Comparison of ENCODE assay signal across 11 mouse cellular contexts in the genomic region with DNA sequence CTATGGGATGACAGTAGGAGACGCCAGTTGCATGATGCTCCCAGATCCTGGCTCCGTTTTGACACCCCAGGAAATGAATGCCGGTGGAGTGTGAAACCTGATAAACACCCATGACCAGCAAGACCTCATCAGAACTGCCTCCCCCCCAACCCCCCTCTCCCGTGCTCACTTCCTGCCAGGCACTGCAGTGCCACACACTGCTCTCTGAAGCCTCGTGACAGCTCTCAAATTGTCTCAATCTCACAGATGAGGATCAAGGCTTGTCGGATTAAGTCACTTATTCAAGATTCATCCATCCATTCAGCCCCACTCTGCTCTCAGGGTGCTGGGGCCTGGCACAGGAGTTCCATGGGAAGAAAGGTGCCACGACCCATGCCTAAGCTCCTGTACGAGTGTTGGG. TPM values are rescaled to one million over a fixed set of nuclear protein-coding genes. Genes with fewer than 3 reads are reported as not detected.
DNase-seq lines count a peak whose midpoint lies in the region; ATAC-seq lines count a peak whose summit lies in the region.
"Had no signal": no experiment of that assay in that cellular context is flagged by ENCODE, and none has a peak within 500 bp of the region (broad histone marks: within the 10 kb centered on the region; RNA-seq: fewer than 3 reads in every experiment).

No protein-coding gene starts in this region.

- no peak overlapping the region for H3K27ac ChIP-seq in liver, embryonic 11.5 days (ENCODE audit: low read depth, low read length)
- H3K27ac ChIP-seq in intestine, embryonic 16.5 days (ENCODE audit: low read length), result no peak overlapping the region
- H3K27ac ChIP-seq: limb, embryonic 12.5 days; midbrain, embryonic 15.5 days had no signal

- H3K9ac ChIP-seq in liver, embryonic 11.5 days (ENCODE audit: low read depth, low read length), result no peak overlapping the region
- H3K9ac ChIP-seq in intestine, embryonic 16.5 days (ENCODE audit: low read depth, low read length), result no peak overlapping the region
- H3K9ac ChIP-seq: limb, embryonic 12.5 days; midbrain, embryonic 15.5 days had no signal

- no peaks in the 10 kb centered on the region for H3K36me3 ChIP-seq in liver, embryonic 11.5 days (ENCODE audit: control insufficient read depth, insufficient read depth, low read length)
- H3K36me3 ChIP-seq in intestine, embryonic 16.5 days (ENCODE audit: control insufficient read depth, insufficient read depth, low read length), result no peaks in the 10 kb centered on the region
- H3K36me3 ChIP-seq: limb, embryonic 12.5 days; midbrain, embryonic 15.5 days had no signal

- peak; percentile 32 for DNase-seq in kidney, adult 11 months
- DNase-seq in kidney, postnatal 10 days, result no peak
- DNase-seq in thymus, postnatal 25 days, result peak; percentile 15
- no peak for DNase-seq in thymus, adult 18-20 months
- no peak for DNase-seq in liver, embryonic 11.5 days (ENCODE audit: low spot score)
- peak; percentile 28 for DNase-seq in yolk sac, embryonic 10.5 days (ENCODE audit: low spot score)
- DNase-seq in right cerebral cortex, adult 2 months (ENCODE audit: low spot score in 2 of 2), result no peak

- peak overlapping the region; percentile 39 for H3K4me2 ChIP-seq in liver, embryonic 11.5 days
- H3K4me2 ChIP-seq in intestine, embryonic 16.5 days (ENCODE audit: low read depth, low read length), result no peak overlapping the region
- H3K4me2 ChIP-seq: limb, embryonic 12.5 days; midbrain, embryonic 15.5 days had no signal

- WGBS in liver, embryonic 11.5 days, result 19% methylated on average over 8 of the region's 8 CpGs
- 56% methylated on average over 8 of the region's 8 CpGs for WGBS in intestine, embryonic 16.5 days

- no peaks in the 10 kb centered on the region for H3K27me3 ChIP-seq in liver, embryonic 11.5 days (replicated peaks; ENCODE audit: control insufficient read depth, insufficient read depth, low read length)
- no peaks in the 10 kb centered on the region for H3K27me3 ChIP-seq in intestine, embryonic 16.5 days (replicated peaks; ENCODE audit: control insufficient read depth, insufficient read depth, low read length)
- H3K27me3 ChIP-seq: limb, embryonic 12.5 days; midbrain, embryonic 15.5 days; Patski had no signal

- ATAC-seq in liver, embryonic 11.5 days (replicated peaks; ENCODE audit: low FRiP score), result no peak
- no peak for ATAC-seq in intestine, embryonic 16.5 days
- ATAC-seq: midbrain, embryonic 15.5 days; Patski had no signal

- H3K4me3 ChIP-seq in liver, embryonic 11.5 days (ENCODE audit: low read depth, low read length), result no peak overlapping the region
- H3K4me3 ChIP-seq in intestine, embryonic 16.5 days (ENCODE audit: low read length), result no peak overlapping the region
- H3K4me3 ChIP-seq: limb, embryonic 12.5 days; midbrain, embryonic 15.5 days had no signal

- H3K4me1 ChIP-seq in liver, embryonic 11.5 days (replicated peaks; ENCODE audit: control insufficient read depth, insufficient read depth, low read length), result peaks cover 34% of the 10 kb centered on the region
- peaks cover 16% of the 10 kb centered on the region for H3K4me1 ChIP-seq in intestine, embryonic 16.5 days (ENCODE audit: control insufficient read depth, insufficient read depth, low read length)

- no peaks in the 10 kb centered on the region for H3K9me3 ChIP-seq in liver, embryonic 11.5 days (ENCODE audit: control insufficient read depth, low read length)
- no peaks in the 10 kb centered on the region for H3K9me3 ChIP-seq in intestine, embryonic 16.5 days (ENCODE audit: control insufficient read depth, low read length)
- H3K9me3 ChIP-seq: limb, embryonic 12.5 days; midbrain, embryonic 15.5 days had no signal

RNA-seq across cellular contexts. Expression of a gene that starts 49.4 kb away (rescaled TPM):
- 12.4 and 13.1 TPM in 2 replicates for polyA plus RNA-seq in liver, embryonic 11.5 days (2014; fragmentation: Nextera tagmentation; extraction: Ambion mirVana)
- polyA plus RNA-seq in intestine, embryonic 16.5 days (2015; fragmentation: Nextera tagmentation; extraction: Ambion mirVana), result 4.7 and 5.5 TPM in 2 replicates

Comparison
In these comparisons a context has a peak if more than half of its experiments do, and no peak if none do; other contexts are left out.
1. DNase-seq: peak in kidney, adult 11 months (single experiment), thymus, postnatal 25 days (single experiment) and yolk sac, embryonic 10.5 days (single experiment); none in kidney, postnatal 10 days (single experiment), thymus, adult 18-20 months (0 of 2), liver, embryonic 11.5 days (single experiment) and right cerebral cortex, adult 2 months (0 of 2).